Mouse (Mus musculus): ENCODE measurements around the gene Grxcr1. TPM values are rescaled to one million over a fixed set of nuclear protein-coding genes. Genes with fewer than 3 reads are reported as not detected.

Gene Grxcr1
- polyA plus RNA-seq (2012; ENCODE audit: insufficient read depth, insufficient read length, missing spikeins), result not detected in 2 replicates

GRCm38 (mm10) chr5:68031744-68032143, at the start of gene Grxcr1:
Grxcr1 (plus strand) TSS chr5:68031835.
- H3K27ac ChIP-seq (replicated peaks; ENCODE audit: low read depth, low read length), result no peak within 1 kb of the TSS
- no peak within 1 kb of the TSS for H3K4me3 ChIP-seq (ENCODE audit: insufficient read depth, low read depth, low read length)
- no peaks in the 10 kb centered on the region for H3K4me1 ChIP-seq (ENCODE audit: control insufficient read depth, insufficient read depth, insufficient read length, low read length)

GRCm38 (mm10) chr5:67981946-67982526, 49.6 kb upstream of the Grxcr1 start:
- H3K27ac ChIP-seq (replicated peaks; ENCODE audit: low read depth, low read length), result no peak overlapping the region
- no peaks in the 10 kb centered on the region for H3K4me1 ChIP-seq (ENCODE audit: control insufficient read depth, insufficient read depth, insufficient read length, low read length)
- no peak overlapping the region for H3K4me3 ChIP-seq (ENCODE audit: insufficient read depth, low read depth, low read length)

GRCm38 (mm10) chr5:67990426-67990825, 41.2 kb upstream of the Grxcr1 start:
- no peak overlapping the region for H3K27ac ChIP-seq (replicated peaks; ENCODE audit: low read depth, low read length)
- H3K4me1 ChIP-seq (ENCODE audit: control insufficient read depth, insufficient read depth, insufficient read length, low read length), result no peaks in the 10 kb centered on the region
- H3K4me3 ChIP-seq (ENCODE audit: insufficient read depth, low read depth, low read length), result no peak overlapping the region

- no peak overlapping the region for H3K27ac ChIP-seq (replicated peaks; ENCODE audit: low read depth, low read length)
- H3K4me1 ChIP-seq (ENCODE audit: control insufficient read depth, insufficient read depth, insufficient read length, low read length), result no peaks in the 10 kb centered on the region
- no peak overlapping the region for H3K4me3 ChIP-seq (ENCODE audit: insufficient read depth, low read depth, low read length)
Observed at GRCm38 (mm10) chr5:68002611-68003010, 29.0 kb upstream of the Grxcr1 start.

- Histone ChIP-seq H3K4me3 (ENCODE audit: insufficient read depth, low read depth, low read length) (no peak overlapping the region), H3K4me1 (ENCODE audit: control insufficient read depth, insufficient read depth, insufficient read length, low read length) (no peaks in the 10 kb centered on the region), H3K27ac (replicated peaks; ENCODE audit: low read depth, low read length) (no peak overlapping the region)
Observed at GRCm38 (mm10) chr5:68003904-68004303, 27.7 kb upstream of the Grxcr1 start.

GRCm38 (mm10) chr5:68004419-68004818, 27.2 kb upstream of the Grxcr1 start:
- H3K4me3 ChIP-seq (ENCODE audit: insufficient read depth, low read depth, low read length), result no peak overlapping the region
- no peaks in the 10 kb centered on the region for H3K4me1 ChIP-seq (ENCODE audit: control insufficient read depth, insufficient read depth, insufficient read length, low read length)
- no peak overlapping the region for H3K27ac ChIP-seq (replicated peaks; ENCODE audit: low read depth, low read length)

GRCm38 (mm10) chr5:68007074-68007473, 24.6 kb upstream of the Grxcr1 start:
- H3K4me1 ChIP-seq (ENCODE audit: control insufficient read depth, insufficient read depth, insufficient read length, low read length), result no peaks in the 10 kb centered on the region
- no peak overlapping the region for H3K4me3 ChIP-seq (ENCODE audit: insufficient read depth, low read depth, low read length)

GRCm38 (mm10) chr5:68011569-68011968, 20.1 kb upstream of the Grxcr1 start:
- no peak overlapping the region for H3K27ac ChIP-seq (replicated peaks; ENCODE audit: low read depth, low read length)
- H3K4me3 ChIP-seq (ENCODE audit: insufficient read depth, low read depth, low read length), result no peak overlapping the region
- no peaks in the 10 kb centered on the region for H3K4me1 ChIP-seq (ENCODE audit: control insufficient read depth, insufficient read depth, insufficient read length, low read length)

More at GRCm38 (mm10) chr5:68007074-68007473, 24.6 kb upstream of the Grxcr1 start:
- H3K27ac ChIP-seq (replicated peaks; ENCODE audit: low read depth, low read length), result no peak overlapping the region

- H3K27ac ChIP-seq (replicated peaks; ENCODE audit: low read depth, low read length), result no peak overlapping the region
- no peaks in the 10 kb centered on the region for H3K4me1 ChIP-seq (ENCODE audit: control insufficient read depth, insufficient read depth, insufficient read length, low read length)
- H3K4me3 ChIP-seq (ENCODE audit: insufficient read depth, low read depth, low read length), result no peak overlapping the region
Observed at GRCm38 (mm10) chr5:68012618-68013017, 19.0 kb upstream of the Grxcr1 start.

GRCm38 (mm10) chr5:68020870-68021269, 10.8 kb upstream of the Grxcr1 start:
- Histone ChIP-seq H3K4me3 (ENCODE audit: insufficient read depth, low read depth, low read length) (no peak overlapping the region), H3K27ac (replicated peaks; ENCODE audit: low read depth, low read length) (no peak overlapping the region), H3K4me1 (ENCODE audit: control insufficient read depth, insufficient read depth, insufficient read length, low read length) (no peaks in the 10 kb centered on the region)

- Histone ChIP-seq H3K4me1 (ENCODE audit: control insufficient read depth, insufficient read depth, insufficient read length, low read length) (no peaks in the 10 kb centered on the region), H3K27ac (replicated peaks; ENCODE audit: low read depth, low read length) (no peak overlapping the region), H3K4me3 (ENCODE audit: insufficient read depth, low read depth, low read length) (no peak overlapping the region)
Observed at GRCm38 (mm10) chr5:68026658-68027422, 4.8 kb upstream of the Grxcr1 start.

- Histone ChIP-seq H3K4me1 (ENCODE audit: control insufficient read depth, insufficient read depth, insufficient read length, low read length) (no peaks in the 10 kb centered on the region), H3K4me3 (ENCODE audit: insufficient read depth, low read depth, low read length) (no peak overlapping the region), H3K27ac (replicated peaks; ENCODE audit: low read depth, low read length) (no peak overlapping the region)
Observed at GRCm38 (mm10) chr5:68027474-68027873, 4.2 kb upstream of the Grxcr1 start.

GRCm38 (mm10) chr5:68033345-68033744, 1.7 kb downstream of the Grxcr1 start:
- Histone ChIP-seq H3K4me1 (ENCODE audit: control insufficient read depth, insufficient read depth, insufficient read length, low read length) (no peaks in the 10 kb centered on the region), H3K4me3 (ENCODE audit: insufficient read depth, low read depth, low read length) (no peak overlapping the region), H3K27ac (replicated peaks; ENCODE audit: low read depth, low read length) (no peak overlapping the region)

- Histone ChIP-seq H3K4me1 (ENCODE audit: control insufficient read depth, insufficient read depth, insufficient read length, low read length) (no peaks in the 10 kb centered on the region), H3K27ac (replicated peaks; ENCODE audit: low read depth, low read length) (no peak overlapping the region), H3K4me3 (ENCODE audit: insufficient read depth, low read depth, low read length) (no peak overlapping the region)
Observed at GRCm38 (mm10) chr5:68039077-68039476, 7.4 kb downstream of the Grxcr1 start.

- no peaks in the 10 kb centered on the region for H3K4me1 ChIP-seq (ENCODE audit: control insufficient read depth, insufficient read depth, insufficient read length, low read length)
- H3K4me3 ChIP-seq (ENCODE audit: insufficient read depth, low read depth, low read length), result no peak overlapping the region
Observed at GRCm38 (mm10) chr5:68043339-68043738, 11.7 kb downstream of the Grxcr1 start.

GRCm38 (mm10) chr5:68048783-68049182, 17.1 kb downstream of the Grxcr1 start:
- H3K27ac ChIP-seq (replicated peaks; ENCODE audit: low read depth, low read length), result no peak overlapping the region
- H3K4me1 ChIP-seq (ENCODE audit: control insufficient read depth, insufficient read depth, insufficient read length, low read length), result peaks cover 2% of the 10 kb centered on the region; the same call in 1 of the 2 replicates
- no peak overlapping the region for H3K4me3 ChIP-seq (ENCODE audit: insufficient read depth, low read depth, low read length)

More at GRCm38 (mm10) chr5:68043339-68043738, 11.7 kb downstream of the Grxcr1 start:
- H3K27ac ChIP-seq (replicated peaks; ENCODE audit: low read depth, low read length), result no peak overlapping the region
